Mouse (Mus musculus) hindbrain, embryonic 10.5 days (tissue): ENCODE results near the gene S1pr1. TPM values are rescaled to one million over a fixed set of nuclear protein-coding genes. Genes with fewer than 3 reads are reported as not detected.

Source experiments
- DNase-seq: peaks from one replicate; pipeline ENCODE4 v3.0.0-alpha.2; 2017; ENCODE audit warnings: low spot score
- H3K27ac ChIP-seq: fragments of 300-500 bp; sonication (generic); 2 replicates; pipeline ENCODE4 v1.5.1; 2016; ENCODE audit warnings: mild to moderate bottlenecking, moderate library complexity
- H3K27me3 ChIP-seq: fragments of 300-500 bp; sonication (generic); 2 replicates; pipeline ENCODE4 v1.6.1; 2016; ENCODE audit warnings: mild to moderate bottlenecking; ENCODE audit not compliant: poor library complexity, insufficient read depth, severe bottlenecking
- H3K36me3 ChIP-seq: fragments of 300-500 bp; sonication (generic); 2 replicates; pipeline ENCODE4 v1.6.1; 2016; ENCODE audit warnings: mild to moderate bottlenecking, moderate library complexity
- H3K4me1 ChIP-seq: fragments of 300-500 bp; sonication (generic); replicated peaks from 2 replicates; pipeline ENCODE4 v1.6.1; 2016; ENCODE audit warnings: mild to moderate bottlenecking
- H3K4me3 ChIP-seq: fragments of 300-500 bp; sonication (generic); 2 replicates; pipeline ENCODE4 v1.5.1; 2016; ENCODE audit warnings: mild to moderate bottlenecking, moderate library complexity
- H3K9me3 ChIP-seq: fragments of 300-500 bp; sonication (generic); 2 replicates; pipeline ENCODE4 v1.6.1; 2016; ENCODE audit warnings: mild to moderate bottlenecking, moderate library complexity
- WGBS: fragments of 180-500 bp; shearing (Covaris S2); methylation state at CpG from one replicate; pipeline ENCODE4 v1.1.7; 2016; 5-methylcytosine and 5-hydroxymethylcytosine counted together
- polyA plus RNA-seq: library from polyadenylated mRNA; unstranded; fragments of >200 nt; fragmentation: Nextera tagmentation; extraction: Ambion mirVana; gene quantifications from 2 replicates; pipeline ENCODE4 v1.2.1, GENCODE M21; 2016

S1pr1 gene
- polyA plus RNA-seq, 1 experiment from 2014 or later = 12.8 TPM

- no peak for DNase-seq
- H3K36me3 ChIP-seq = no peaks in the 10 kb centered on the region
- no peak overlapping the region for H3K4me3 ChIP-seq
- no peaks in the 10 kb centered on the region for H3K4me1 ChIP-seq
- WGBS = 69% methylated on average over 14 of the region's 14 CpGs
- no peaks in the 10 kb centered on the region for H3K27me3 ChIP-seq
- no peaks in the 10 kb centered on the region for H3K9me3 ChIP-seq
- no peak overlapping the region for H3K27ac ChIP-seq
These were observed 32.4 kb downstream of the S1pr1 start for GRCm38 (mm10) chr3:115682328-115683088.

GRCm38 (mm10) chr3:115681184-115681583, 33.7 kb downstream of the S1pr1 start:
- Histone ChIP-seq H3K27me3 (no peaks in the 10 kb centered on the region), H3K4me3 (no peak overlapping the region), H3K27ac (no peak overlapping the region), H3K4me1 (no peaks in the 10 kb centered on the region), H3K36me3 (no peaks in the 10 kb centered on the region), H3K9me3 (no peaks in the 10 kb centered on the region)
- DNase-seq = no peak
- 88% methylated on average over 1 of the region's 1 CpGs for WGBS

- no peaks in the 10 kb centered on the region for H3K36me3 ChIP-seq
- no peaks in the 10 kb centered on the region for H3K27me3 ChIP-seq
- H3K9me3 ChIP-seq = no peaks in the 10 kb centered on the region
- no peak overlapping the region for H3K27ac ChIP-seq
- H3K4me3 ChIP-seq = no peak overlapping the region
- DNase-seq = no peak
- 87% methylated on average over 7 of the region's 7 CpGs for WGBS
- H3K4me1 ChIP-seq = no peaks in the 10 kb centered on the region
These were observed 35.9 kb downstream of the S1pr1 start for GRCm38 (mm10) chr3:115679022-115679421.

- no peaks in the 10 kb centered on the region for H3K36me3 ChIP-seq
- no peak overlapping the region for H3K4me3 ChIP-seq
- H3K27me3 ChIP-seq = no peaks in the 10 kb centered on the region
- H3K9me3 ChIP-seq = no peaks in the 10 kb centered on the region
- H3K4me1 ChIP-seq = peaks cover 6% of the 10 kb centered on the region; the same call in 1 of the 2 replicates
- WGBS = 90% methylated on average over 6 of the region's 6 CpGs
- DNase-seq = no peak
- no peak overlapping the region for H3K27ac ChIP-seq
These were observed 39.0 kb downstream of the S1pr1 start for GRCm38 (mm10) chr3:115675546-115676535.

- H3K27ac ChIP-seq = no peak overlapping the region
- WGBS = 83% methylated on average over 5 of the region's 5 CpGs
- no peak for DNase-seq
- no peaks in the 10 kb centered on the region for H3K36me3 ChIP-seq
- H3K4me3 ChIP-seq = no peak overlapping the region
- H3K9me3 ChIP-seq = no peaks in the 10 kb centered on the region
- H3K27me3 ChIP-seq = no peaks in the 10 kb centered on the region
- H3K4me1 ChIP-seq = peaks cover 6% of the 10 kb centered on the region; the same call in 1 of the 2 replicates
These were observed 40.2 kb downstream of the S1pr1 start for GRCm38 (mm10) chr3:115674665-115675064.

GRCm38 (mm10) chr3:115673663-115674157, 41.2 kb downstream of the S1pr1 start:
- Histone ChIP-seq H3K9me3 (no peaks in the 10 kb centered on the region), H3K4me1 (peaks cover 6% of the 10 kb centered on the region; the same call in 1 of the 2 replicates), H3K4me3 (no peak overlapping the region), H3K36me3 (no peaks in the 10 kb centered on the region), H3K27ac (no peak overlapping the region), H3K27me3 (no peaks in the 10 kb centered on the region)
- no peak for DNase-seq
- WGBS = 68% methylated on average over 13 of the region's 13 CpGs

GRCm38 (mm10) chr3:115672965-115673662, 41.8 kb downstream of the S1pr1 start:
- Histone ChIP-seq H3K4me1 (peaks cover 6% of the 10 kb centered on the region; the same call in 1 of the 2 replicates), H3K4me3 (no peak overlapping the region), H3K27ac (no peak overlapping the region), H3K27me3 (no peaks in the 10 kb centered on the region), H3K9me3 (no peaks in the 10 kb centered on the region), H3K36me3 (no peaks in the 10 kb centered on the region)
- WGBS = 68% methylated on average over 9 of the region's 9 CpGs
- DNase-seq = no peak

GRCm38 (mm10) chr3:115669230-115669629, 45.6 kb downstream of the S1pr1 start:
- no peaks in the 10 kb centered on the region for H3K27me3 ChIP-seq
- no peak for DNase-seq
- H3K4me3 ChIP-seq = no peak overlapping the region
- H3K4me1 ChIP-seq = peaks cover 6% of the 10 kb centered on the region; the same call in 1 of the 2 replicates
- H3K36me3 ChIP-seq = no peaks in the 10 kb centered on the region
- WGBS = 87% methylated on average over 1 of the region's 1 CpGs
- no peak overlapping the region for H3K27ac ChIP-seq
- H3K9me3 ChIP-seq = no peaks in the 10 kb centered on the region

- Histone ChIP-seq H3K9me3 (no peaks in the 10 kb centered on the region), H3K36me3 (no peaks in the 10 kb centered on the region), H3K27me3 (no peaks in the 10 kb centered on the region), H3K4me1 (no peaks in the 10 kb centered on the region), H3K27ac (no peak overlapping the region), H3K4me3 (no peak overlapping the region)
- DNase-seq = no peak
- WGBS = 83% methylated on average over 2 of the region's 2 CpGs
These were observed 47.7 kb downstream of the S1pr1 start for GRCm38 (mm10) chr3:115667182-115667581.

GRCm38 (mm10) chr3:115666547-115666946, 48.3 kb downstream of the S1pr1 start:
- H3K27me3 ChIP-seq = no peaks in the 10 kb centered on the region
- WGBS = 69% methylated on average over 8 of the region's 8 CpGs
- no peak overlapping the region for H3K27ac ChIP-seq
- no peaks in the 10 kb centered on the region for H3K36me3 ChIP-seq
- no peaks in the 10 kb centered on the region for H3K9me3 ChIP-seq
- DNase-seq = no peak
- no peaks in the 10 kb centered on the region for H3K4me1 ChIP-seq
- H3K4me3 ChIP-seq = no peak overlapping the region

GRCm38 (mm10) chr3:115664497-115664896, 50.4 kb downstream of the S1pr1 start:
- no peak for DNase-seq
- H3K4me3 ChIP-seq = no peak overlapping the region
- no peaks in the 10 kb centered on the region for H3K36me3 ChIP-seq

GRCm38 (mm10) chr3:115660701-115661460, 54.0 kb downstream of the S1pr1 start:
- Histone ChIP-seq H3K36me3 (no peaks in the 10 kb centered on the region), H3K27ac (no peak overlapping the region), H3K4me3 (no peak overlapping the region), H3K27me3 (no peaks in the 10 kb centered on the region), H3K4me1 (no peaks in the 10 kb centered on the region), H3K9me3 (no peaks in the 10 kb centered on the region)
- 57% methylated on average over 9 of the region's 9 CpGs for WGBS
- DNase-seq = peak; percentile 75

More at GRCm38 (mm10) chr3:115664497-115664896, 50.4 kb downstream of the S1pr1 start:
- H3K27ac ChIP-seq = no peak overlapping the region
- no peaks in the 10 kb centered on the region for H3K27me3 ChIP-seq
- no peaks in the 10 kb centered on the region for H3K9me3 ChIP-seq
- WGBS = 57% methylated on average over 3 of the region's 3 CpGs
- H3K4me1 ChIP-seq = no peaks in the 10 kb centered on the region
